Mouse (Mus musculus) midbrain, embryonic 15.5 days (tissue): ENCODE measurements around the gene Ercc1. TPM values are rescaled to one million over a fixed set of nuclear protein-coding genes. Genes with fewer than 3 reads are reported as not detected.

Experiments
- ATAC-seq: fragments of 200-750 bp; cut with Nextera tagmentation; replicated peaks from 2 replicates; pipeline ENCODE4 v1.8.0; 2017; ENCODE audit warnings: moderate TSS enrichment
- H3K27ac ChIP-seq: fragments of 300-500 bp; sonication (generic); 2 replicates; pipeline ENCODE4 v1.5.1; 2015; ENCODE audit warnings: mild to moderate bottlenecking, inconsistent platforms
- H3K27me3 ChIP-seq: fragments of 300-500 bp; sonication (generic); replicated peaks from 2 replicates; pipeline ENCODE4 v1.6.1; 2015; ENCODE audit warnings: inconsistent platforms
- H3K36me3 ChIP-seq: fragments of 300-500 bp; sonication (generic); replicated peaks from 2 replicates; pipeline ENCODE4 v1.6.1; 2015; ENCODE audit warnings: inconsistent platforms
- H3K4me1 ChIP-seq: fragments of 300-500 bp; sonication (generic); 2 replicates; pipeline ENCODE4 v1.6.1; 2015; ENCODE audit warnings: inconsistent platforms
- H3K4me2 ChIP-seq: fragments of 300-500 bp; sonication (generic); 2 replicates; pipeline ENCODE4 v1.6.1; 2015; ENCODE audit warnings: inconsistent platforms, mild to moderate bottlenecking, moderate library complexity
- H3K4me3 ChIP-seq: fragments of 300-500 bp; sonication (generic); 2 replicates; pipeline ENCODE4 v1.5.1; 2015; ENCODE audit warnings: mild to moderate bottlenecking, inconsistent platforms
- H3K9ac ChIP-seq: fragments of 300-500 bp; sonication (generic); 2 replicates; pipeline ENCODE4 v1.6.1; 2015; ENCODE audit warnings: mild to moderate bottlenecking, inconsistent platforms
- H3K9me3 ChIP-seq: fragments of 300-500 bp; sonication (generic); 2 replicates; pipeline ENCODE4 v1.6.1; 2016; ENCODE audit warnings: inconsistent platforms
- WGBS: fragments of 180-500 bp; shearing (Covaris S2); methylation state at CpG from one replicate; pipeline ENCODE4 v1.1.7; 2015; ENCODE audit warnings: mixed read lengths; 5-methylcytosine and 5-hydroxymethylcytosine counted together
- polyA plus RNA-seq: library from polyadenylated mRNA; unstranded; fragments of >200 nt; fragmentation: Nextera tagmentation; extraction: Ambion mirVana; gene quantifications from 2 replicates; pipeline ENCODE4 v1.2.1, GENCODE M21; 2015

Ercc1 gene
- polyA plus RNA-seq, 1 experiment from 2014 or later: 83.3 TPM

DNA sequence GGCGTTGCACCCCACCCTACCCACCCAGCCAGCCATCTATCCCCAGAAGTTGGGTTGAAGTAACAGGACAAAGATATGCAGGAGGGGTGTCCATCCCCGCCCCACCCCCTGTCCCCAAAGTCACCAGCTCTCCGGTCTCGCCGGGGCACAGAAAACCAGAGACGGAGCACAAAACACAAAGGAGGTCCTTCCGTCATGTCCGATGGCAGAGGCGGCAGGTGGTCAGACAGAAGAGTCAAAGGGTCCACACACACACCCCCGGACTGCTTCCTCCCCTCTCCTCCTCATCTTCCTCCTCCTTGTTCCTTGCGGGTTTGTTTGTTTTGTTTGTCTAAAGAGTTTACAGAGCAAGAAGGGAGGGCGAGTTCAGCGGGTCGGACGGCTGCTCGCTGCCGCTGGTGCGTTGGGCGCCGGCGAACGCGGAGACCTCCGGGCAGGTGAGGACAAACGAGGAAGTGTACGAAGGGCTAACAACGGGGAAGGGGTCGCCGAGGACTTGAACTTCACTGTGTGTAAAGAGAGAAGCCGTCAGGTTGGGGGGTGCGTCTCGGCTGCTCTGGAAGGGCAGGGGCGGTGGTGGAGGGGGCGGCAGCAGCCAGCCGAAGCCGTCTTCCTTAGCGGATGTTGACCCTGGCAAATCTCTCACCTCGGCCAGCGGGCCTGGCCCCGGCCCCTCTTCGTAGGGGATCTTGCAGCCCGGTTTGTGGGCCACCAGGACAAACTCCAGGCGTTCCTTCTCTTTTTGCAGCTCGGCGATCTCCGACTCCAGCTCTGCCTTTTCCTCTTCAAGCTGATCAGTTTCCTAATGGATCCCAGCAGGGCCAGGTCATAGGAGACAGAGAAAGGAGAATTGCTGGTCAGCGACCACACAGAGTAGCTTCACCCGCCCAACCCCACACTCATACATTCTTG is 39.8 kb upstream of the Ercc1 start:
- H3K4me3 ChIP-seq: peak overlapping the region; percentile 27
- peaks cover 55% of the 10 kb centered on the region for H3K4me1 ChIP-seq
- peaks cover 54% of the 10 kb centered on the region for H3K27me3 ChIP-seq
- no peaks in the 10 kb centered on the region for H3K9me3 ChIP-seq
- H3K4me2 ChIP-seq: peak overlapping the region; percentile 46
- H3K9ac ChIP-seq: 0 out of 2 replicates have a peak overlapping the region, but pooled peaks have one; percentile 14
- ATAC-seq: no peak
- 1% methylated on average over 48 of the region's 48 CpGs for WGBS
- no peaks in the 10 kb centered on the region for H3K36me3 ChIP-seq
- no peak overlapping the region for H3K27ac ChIP-seq

GRCm38 (mm10) chr7:19305413-19305735 is 39.2 kb upstream of the Ercc1 start:
- Histone ChIP-seq H3K9ac (no peak overlapping the region), H3K4me2 (no peak overlapping the region), H3K4me1 (peaks cover 57% of the 10 kb centered on the region), H3K36me3 (no peaks in the 10 kb centered on the region), H3K27me3 (peaks cover 54% of the 10 kb centered on the region), H3K4me3 (no peak overlapping the region), H3K9me3 (no peaks in the 10 kb centered on the region), H3K27ac (no peak overlapping the region)
- 19% methylated on average over 6 of the region's 6 CpGs for WGBS
- ATAC-seq: no peak

DNA sequence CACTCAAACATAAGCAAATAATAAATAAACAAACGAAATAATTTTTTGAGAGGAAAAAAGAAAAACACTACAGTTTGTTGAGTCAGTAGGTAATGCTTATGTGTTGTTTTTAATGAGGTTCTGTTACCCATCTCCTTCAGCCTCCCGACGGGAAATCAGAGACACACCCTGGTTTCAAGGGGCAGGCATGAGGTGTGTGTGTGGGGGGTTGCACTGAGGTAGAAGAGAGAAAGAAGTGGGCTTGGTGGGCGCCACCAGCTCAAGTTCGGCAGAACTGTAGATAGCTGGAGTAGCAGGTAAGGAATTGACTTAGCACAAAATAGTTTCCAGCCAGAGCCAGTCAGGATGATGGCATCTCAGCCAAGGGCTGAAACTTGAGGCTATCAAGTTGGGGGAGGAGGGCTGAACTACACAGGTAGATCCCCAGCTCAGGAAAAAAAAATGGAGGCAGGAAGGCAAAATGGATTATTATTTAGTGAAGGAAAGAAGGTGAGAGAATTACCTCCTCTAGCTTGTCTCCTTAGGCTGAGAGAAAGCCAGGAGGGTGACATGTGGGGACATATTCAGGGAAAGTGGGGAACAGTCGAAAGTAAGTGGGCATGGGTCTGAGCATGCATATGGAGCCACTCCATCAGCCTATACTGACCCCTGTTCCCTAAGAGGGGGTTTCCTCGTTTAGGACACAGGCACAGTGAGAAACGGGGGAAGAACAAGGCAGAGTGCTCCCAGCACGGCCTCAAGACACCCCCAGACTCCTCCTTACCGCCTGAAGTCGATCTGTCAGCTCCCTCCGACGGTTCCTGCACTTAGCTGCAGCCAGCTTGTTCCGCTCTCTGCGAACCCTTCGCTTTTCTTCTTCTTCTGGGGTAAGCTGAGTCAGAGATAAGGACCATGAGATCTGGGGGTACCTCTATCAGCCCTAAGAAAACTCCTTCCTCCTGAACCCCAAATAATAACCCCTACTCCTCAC is 38.5 kb upstream of the Ercc1 start:
- ATAC-seq: no peak
- Histone ChIP-seq H3K9me3 (no peaks in the 10 kb centered on the region), H3K27ac (no peak overlapping the region), H3K27me3 (peaks cover 54% of the 10 kb centered on the region), H3K4me3 (no peak overlapping the region), H3K4me1 (peaks cover 58% of the 10 kb centered on the region), H3K4me2 (no peak overlapping the region), H3K9ac (no peak overlapping the region), H3K36me3 (no peaks in the 10 kb centered on the region)
- WGBS: 52% methylated on average over 16 of the region's 16 CpGs

GRCm38 (mm10) chr7:19306819-19307738 is 37.5 kb upstream of the Ercc1 start:
- Histone ChIP-seq H3K27ac (no peak overlapping the region), H3K4me2 (peak overlapping the region; percentile 78), H3K4me1 (peaks cover 48% of the 10 kb centered on the region), H3K27me3 (peaks cover 61% of the 10 kb centered on the region), H3K36me3 (no peaks in the 10 kb centered on the region), H3K4me3 (no peak overlapping the region), H3K9me3 (no peaks in the 10 kb centered on the region), H3K9ac (no peak overlapping the region)
- 0 out of 2 replicates have a peak, but pooled peaks have one; percentile 0 for ATAC-seq
- WGBS: 72% methylated on average over 25 of the region's 25 CpGs

DNA sequence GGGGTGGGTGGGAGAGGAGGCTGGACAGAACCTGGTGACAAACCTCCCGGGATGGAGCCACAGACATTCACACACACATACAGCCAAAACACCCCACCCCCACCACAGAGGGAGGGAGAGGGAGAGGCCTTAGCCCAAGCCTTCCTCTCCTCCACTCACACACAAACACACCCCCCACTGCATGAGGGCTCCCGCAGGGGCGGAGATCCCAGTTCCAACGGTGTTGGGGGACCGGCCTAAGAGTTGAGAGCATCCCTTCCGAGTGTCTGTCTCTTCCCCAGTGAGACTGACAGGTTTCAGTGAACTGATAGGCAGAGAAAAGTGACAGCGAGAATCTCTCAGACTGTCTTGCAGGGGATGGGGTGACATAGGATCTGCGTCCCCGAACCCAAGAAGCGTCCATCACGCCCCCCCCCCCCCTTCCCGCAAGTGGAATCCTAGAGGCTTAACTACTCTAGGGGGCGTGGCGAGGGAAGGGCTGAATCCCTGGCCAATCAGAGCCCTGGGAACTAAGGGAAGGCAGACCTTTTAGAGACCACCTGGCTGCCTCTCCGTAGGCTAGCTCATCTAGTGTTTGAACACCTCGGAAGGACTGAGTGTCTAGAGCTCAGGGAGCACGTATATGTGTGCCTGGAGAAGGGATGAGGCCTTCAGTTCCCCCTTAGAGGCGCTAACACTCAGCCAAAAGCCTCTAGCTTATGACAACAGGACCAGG is 36.7 kb upstream of the Ercc1 start:
- Histone ChIP-seq H3K4me1 (peaks cover 44% of the 10 kb centered on the region), H3K9me3 (no peaks in the 10 kb centered on the region), H3K36me3 (no peaks in the 10 kb centered on the region), H3K4me3 (peak overlapping the region; percentile 55), H3K27ac (peak overlapping the region; percentile 68), H3K9ac (peak overlapping the region; percentile 31), H3K4me2 (peak overlapping the region; percentile 78), H3K27me3 (peaks cover 56% of the 10 kb centered on the region)
- ATAC-seq: peak; percentile 58
- 1% methylated on average over 18 of the region's 18 CpGs for WGBS

DNA sequence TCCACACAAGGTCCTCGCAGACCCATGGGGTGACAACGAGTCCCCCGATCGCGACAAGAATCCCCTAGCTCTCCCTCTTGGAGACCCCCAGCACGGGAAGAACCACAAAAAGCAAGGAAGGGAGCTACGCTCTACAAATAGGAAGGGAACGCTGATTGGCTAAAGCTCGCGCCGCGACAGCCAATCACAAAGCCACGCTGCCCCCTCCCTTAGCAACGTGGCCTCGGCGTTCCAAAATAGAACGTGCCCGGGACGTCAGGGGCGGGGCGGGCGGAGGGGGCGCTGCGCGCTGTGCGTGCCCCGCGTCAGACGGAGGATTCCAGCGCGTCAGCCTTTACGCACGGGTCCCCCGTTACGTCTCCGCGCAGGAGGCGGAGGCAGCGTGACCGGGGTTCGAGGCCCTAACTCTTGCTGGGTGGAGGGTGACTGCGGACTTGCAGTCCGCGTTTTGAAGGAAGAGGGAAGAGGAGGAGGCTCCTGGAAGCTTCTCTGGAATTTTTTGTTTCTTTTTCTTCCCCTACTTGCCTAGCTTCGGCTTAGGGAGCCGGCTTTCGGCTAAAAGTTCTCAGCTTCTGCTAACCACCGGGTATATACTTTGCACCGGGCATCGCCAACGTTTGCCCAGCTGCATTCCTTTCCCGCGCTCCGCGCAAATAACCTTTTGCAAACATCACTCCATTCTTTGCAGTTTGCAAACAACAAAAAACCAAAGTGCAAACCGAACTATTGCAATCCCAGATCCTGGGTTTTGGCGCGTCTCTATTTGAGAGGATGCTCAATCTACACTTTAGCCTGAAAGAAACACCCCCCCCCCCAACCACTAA is 35.9 kb upstream of the Ercc1 start:
- Histone ChIP-seq H3K4me1 (peaks cover 42% of the 10 kb centered on the region), H3K9me3 (no peaks in the 10 kb centered on the region), H3K4me3 (peak overlapping the region; percentile 55), H3K9ac (peak overlapping the region; percentile 31), H3K27me3 (peaks cover 56% of the 10 kb centered on the region), H3K36me3 (no peaks in the 10 kb centered on the region), H3K4me2 (peak overlapping the region; percentile 78), H3K27ac (peak overlapping the region; percentile 68)
- peak; percentile 88 for ATAC-seq
- WGBS: under 1% methylated on average over 58 of the region's 58 CpGs

DNA sequence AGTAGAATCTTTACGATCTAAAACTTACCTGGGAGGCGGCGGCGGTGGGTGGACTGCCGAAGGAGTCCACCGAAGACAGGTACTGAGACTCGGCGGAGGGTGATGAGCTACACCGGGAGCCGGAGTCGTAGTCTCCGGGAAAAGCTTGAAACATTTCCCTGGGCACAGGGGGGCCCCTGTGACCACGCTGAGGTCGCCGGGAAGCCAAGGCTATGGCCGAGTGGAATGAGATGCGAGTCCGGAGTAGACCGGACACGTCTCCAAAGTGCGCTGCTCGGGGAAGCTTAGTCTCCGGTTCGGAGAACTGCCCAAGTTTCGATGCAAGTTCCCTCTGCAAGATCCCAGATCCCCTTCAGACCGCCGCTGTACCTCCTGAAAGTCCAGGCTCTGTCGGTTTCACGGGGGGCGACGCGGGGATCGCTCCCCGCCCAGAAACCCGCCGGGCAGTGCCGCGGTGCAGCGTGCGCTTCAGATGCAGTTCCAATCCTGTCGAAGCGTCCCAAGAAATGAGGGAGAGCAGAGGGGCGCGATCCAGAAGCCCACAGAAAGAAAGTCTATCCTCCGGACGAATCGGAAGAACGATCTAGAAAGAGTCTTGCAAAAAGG is 35.2 kb upstream of the Ercc1 start:
- WGBS: 1% methylated on average over 48 of the region's 48 CpGs
- Histone ChIP-seq H3K4me3 (peak overlapping the region; percentile 55), H3K27me3 (peaks cover 51% of the 10 kb centered on the region), H3K9me3 (no peaks in the 10 kb centered on the region), H3K27ac (no peak overlapping the region), H3K4me2 (peak overlapping the region; percentile 78), H3K9ac (peak overlapping the region; percentile 7; the same call in 1 of the 2 replicates), H3K4me1 (peaks cover 35% of the 10 kb centered on the region), H3K36me3 (no peaks in the 10 kb centered on the region)
- no peak for ATAC-seq

DNA sequence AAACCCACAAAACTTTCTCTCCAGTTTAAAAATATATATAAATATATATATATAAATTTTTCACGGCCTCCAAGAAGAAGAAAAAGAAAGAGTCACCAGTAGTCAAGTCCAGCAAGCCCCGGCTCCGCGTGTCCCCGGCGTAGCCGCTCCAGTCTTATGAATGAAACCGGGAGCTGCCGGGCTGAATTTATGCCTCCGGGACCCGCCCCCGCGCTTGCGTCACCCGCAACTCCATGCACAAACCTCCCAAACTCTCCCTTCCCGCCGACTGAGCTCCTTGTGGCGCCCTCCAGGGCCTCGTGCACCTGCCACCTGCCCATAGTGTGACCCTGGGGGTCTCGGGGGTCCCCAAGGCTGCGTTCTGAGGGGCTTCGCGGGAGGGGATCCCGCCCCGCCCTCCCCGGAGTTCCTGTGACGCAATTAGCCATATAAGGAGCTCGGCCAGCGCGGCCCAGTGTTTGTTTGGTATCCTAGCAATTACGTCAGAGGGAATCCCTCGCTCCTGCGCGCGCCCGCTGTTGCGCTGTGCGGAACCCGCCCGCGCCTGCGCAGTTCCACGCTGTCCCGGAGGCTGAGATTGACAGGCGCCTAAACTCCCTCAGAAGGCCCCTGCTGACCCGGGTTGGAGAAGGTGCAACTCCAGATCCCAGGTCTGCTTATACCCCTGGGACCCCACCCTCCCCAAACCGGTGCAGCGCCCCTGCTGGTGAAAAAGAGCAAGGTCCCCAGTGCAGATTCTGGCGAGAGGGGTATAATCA is 34.5 kb upstream of the Ercc1 start, which contains the start of gene Fosb:
Fosb (minus strand) TSS at position 168 of the 758 bp plus-strand sequence.
- H3K27ac ChIP-seq: peak within 1 kb of the TSS; percentile 68

GRCm38 (mm10) chr7:19311991-19312390 is 32.6 kb upstream of the Ercc1 start:
- H3K27ac ChIP-seq: no peak overlapping the region
- ATAC-seq: no peak
- peaks cover 25% of the 10 kb centered on the region for H3K4me1 ChIP-seq
- no peaks in the 10 kb centered on the region for H3K9me3 ChIP-seq
- 35% methylated on average over 4 of the region's 4 CpGs for WGBS
- H3K4me3 ChIP-seq: no peak overlapping the region
- no peak overlapping the region for H3K9ac ChIP-seq
- no peak overlapping the region for H3K4me2 ChIP-seq
- H3K36me3 ChIP-seq: no peaks in the 10 kb centered on the region
- H3K27me3 ChIP-seq: peaks cover 26% of the 10 kb centered on the region

More for the DNA sequence above, 34.5 kb upstream of the Ercc1 start, which contains the start of gene Fosb:
- peaks cover 28% of the 10 kb centered on the region for H3K4me1 ChIP-seq
- no peaks in the 10 kb centered on the region for H3K9me3 ChIP-seq
- H3K9ac ChIP-seq: peak within 1 kb of the TSS; percentile 31
- ATAC-seq: peak; percentile 85
- peak within 1 kb of the TSS; percentile 55 for H3K4me3 ChIP-seq
- H3K4me2 ChIP-seq: peak within 1 kb of the TSS; percentile 78
- H3K36me3 ChIP-seq: no peaks in the 10 kb centered on the region
- H3K27me3 ChIP-seq: peaks cover 46% of the 10 kb centered on the region
- under 1% methylated on average over 49 of the region's 49 CpGs for WGBS
